Mouse (Mus musculus): Measurements from ENCODE around the gene Dpp10.

DNA sequence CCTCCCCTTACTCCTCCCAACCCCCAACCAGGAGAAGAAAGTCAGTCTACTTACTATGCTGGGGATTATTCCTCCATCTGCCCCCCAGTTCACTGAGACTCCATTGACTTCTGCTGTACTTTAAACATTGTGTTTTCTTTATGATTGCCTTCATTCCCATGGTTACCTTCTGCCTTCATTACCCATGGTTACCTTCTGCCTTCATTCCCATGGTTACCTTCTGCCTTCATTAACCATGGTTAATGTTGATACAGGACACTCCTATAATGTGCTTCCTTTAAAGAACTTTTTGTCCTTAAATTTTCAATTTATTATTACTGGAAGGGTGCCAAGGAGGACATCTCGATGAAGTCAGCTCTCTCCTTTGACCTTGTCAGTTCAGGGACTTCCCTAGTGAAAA lies 158.1 kb downstream of the Dpp10 start:
- TF ChIP-seq GATA1 (IDR thresholded peaks at IDR 0.05; ENCODE audit: low read length) (no peak), TAL1 (IDR thresholded peaks at IDR 0.05; ENCODE audit: low read length) (no peak)

Data from erythroblast, embryonic 14.5 days (primary cell).